Mouse (Mus musculus): ENCODE results near the gene Hist1h1e. TPM values are rescaled to one million over a fixed set of nuclear protein-coding genes. Genes with fewer than 3 reads are reported as not detected.

Hist1h1e gene
- 3.3 and 4.1 TPM in 2 replicates for polyA plus RNA-seq (2012; rRNA removed)

GRCm38 (mm10) chr13:23622175-23622671, at the start of gene Hist1h1e:
Hist1h1e (minus strand) TSS chr13:23622558.

GRCm38 (mm10) chr13:23620733-23621531, 1.4 kb downstream of the Hist1h1e start, which contains the start of gene Hist1h2be:
Hist1h2be (minus strand) TSS chr13:23621124.

GRCm38 (mm10) chr13:23581408-23582218, 40.7 kb downstream of the Hist1h1e start, which contains the start of gene Hist1h4d:
Hist1h4d (plus strand) TSS chr13:23581598.

GRCm38 (mm10) chr13:23575271-23575851, 47.0 kb downstream of the Hist1h1e start, which contains the start of gene Hist1h3d:
Hist1h3d (plus strand) TSS chr13:23575763.

GRCm38 (mm10) chr13:23573898-23574524, 48.3 kb downstream of the Hist1h1e start, which contains the start of the genes Hist1h2bf and Hist1h2ad:
Hist1h2bf (minus strand) TSS chr13:23574196.
Hist1h2ad (plus strand) TSS chr13:23574381.

GRCm38 (mm10) chr13:23571022-23571503, 51.3 kb downstream of the Hist1h1e start, which contains the start of the genes Hist1h2ae and Hist1h2bg:
Hist1h2ae (minus strand) TSS chr13:23571220.
Hist1h2bg (plus strand) TSS chr13:23571396.

Other genes with a start within 250 kb of the Hist1h1e start
- gene Abt1, start 198.7 kb downstream of the Hist1h1e start, polyA plus RNA-seq (2012; rRNA removed), result 3.2 and 3.3 TPM in 2 replicates
- 0.42 and 0.58 TPM in 2 replicates for gene Btn1a1, start 156.7 kb downstream of the Hist1h1e start, polyA plus RNA-seq (2012; rRNA removed)
- not detected in 2 replicates for gene Btn2a2, start 133.7 kb downstream of the Hist1h1e start, polyA plus RNA-seq (2012; rRNA removed)
- 8.9 and 10.2 TPM in 2 replicates for gene Hist1h4h, start 91.5 kb downstream of the Hist1h1e start, polyA plus RNA-seq (2012; rRNA removed)
- gene Hist1h2af, start 88.7 kb downstream of the Hist1h1e start, polyA plus RNA-seq (2012; rRNA removed), result 137 and 207 TPM in 2 replicates
- gene Hist1h3g, start 87.1 kb downstream of the Hist1h1e start, polyA plus RNA-seq (2012; rRNA removed), result 13.8 and 25.0 TPM in 2 replicates
- 2.9 and 3.2 TPM in 2 replicates for gene Hist1h2bh, start 79.2 kb downstream of the Hist1h1e start, polyA plus RNA-seq (2012; rRNA removed)
- gene Hist1h3f, start 78.5 kb downstream of the Hist1h1e start, polyA plus RNA-seq (2012; rRNA removed), result 1.5 and 2.1 TPM in 2 replicates
- gene Hist1h4f, start 70.9 kb downstream of the Hist1h1e start, polyA plus RNA-seq (2012; rRNA removed), result 5.8 and 7.7 TPM in 2 replicates
- 0.32 and 0.52 TPM in 2 replicates for gene Hist1h1d, start 69.3 kb downstream of the Hist1h1e start, polyA plus RNA-seq (2012; rRNA removed)
- 9.6 and 10.2 TPM in 2 replicates for gene Hist1h3e, start 60.2 kb downstream of the Hist1h1e start, polyA plus RNA-seq (2012; rRNA removed)
- gene Hist1h2ae, start 51.3 kb downstream of the Hist1h1e start, polyA plus RNA-seq (2012; rRNA removed), result 5.8 and 7.7 TPM in 2 replicates
- 17.2 and 22.8 TPM in 2 replicates for gene Hist1h2bg, start 51.2 kb downstream of the Hist1h1e start, polyA plus RNA-seq (2012; rRNA removed)
- gene Hist1h2bf, start 48.4 kb downstream of the Hist1h1e start, polyA plus RNA-seq (2012; rRNA removed), result 6.0 and 6.2 TPM in 2 replicates
- 3.7 and 4.7 TPM in 2 replicates for gene Hist1h2ad, start 48.2 kb downstream of the Hist1h1e start, polyA plus RNA-seq (2012; rRNA removed)
- gene Hist1h3d, start 46.8 kb downstream of the Hist1h1e start, polyA plus RNA-seq (2012; rRNA removed), result 8.9 and 13.3 TPM in 2 replicates
- gene Hist1h4d, start 41.0 kb downstream of the Hist1h1e start, polyA plus RNA-seq (2012; rRNA removed), result 3.9 and 4.3 TPM in 2 replicates
- 1.4 and 2.2 TPM in 2 replicates for gene Hist1h2be, start 1.4 kb downstream of the Hist1h1e start, polyA plus RNA-seq (2012; rRNA removed)
- 0.76 and 1.2 TPM in 2 replicates for gene Hist1h2ac, start 61.4 kb upstream of the Hist1h1e start, polyA plus RNA-seq (2012; rRNA removed)
- gene Hist1h2bc, start 61.6 kb upstream of the Hist1h1e start, polyA plus RNA-seq (2012; rRNA removed), result 165 and 208 TPM in 2 replicates
- gene Hist1h1t, start 73.3 kb upstream of the Hist1h1e start, polyA plus RNA-seq (2012; rRNA removed), result not detected in 2 replicates
- 2.3 and 3.2 TPM in 2 replicates for gene Hist1h4c, start 75.9 kb upstream of the Hist1h1e start, polyA plus RNA-seq (2012; rRNA removed)
- 10.0 and 10.7 TPM in 2 replicates for gene Hfe, start 88.3 kb upstream of the Hist1h1e start, polyA plus RNA-seq (2012; rRNA removed)
- gene Hist1h1c, start 116.2 kb upstream of the Hist1h1e start, polyA plus RNA-seq (2012; rRNA removed), result 40.4 and 60.9 TPM in 2 replicates
- 16.3 and 21.4 TPM in 2 replicates for gene Hist1h3c, start 123.0 kb upstream of the Hist1h1e start, polyA plus RNA-seq (2012; rRNA removed)
- 5.1 and 8.2 TPM in 2 replicates for gene Hist1h2bb, start 124.2 kb upstream of the Hist1h1e start, polyA plus RNA-seq (2012; rRNA removed)
- 13.7 and 14.6 TPM in 2 replicates for gene Hist1h2ab, start 128.6 kb upstream of the Hist1h1e start, polyA plus RNA-seq (2012; rRNA removed)
- gene Hist1h3b, start 129.7 kb upstream of the Hist1h1e start, polyA plus RNA-seq (2012; rRNA removed), result 14.5 and 19.5 TPM in 2 replicates
- 7.3 and 11.1 TPM in 2 replicates for gene Hist1h4b, start 134.5 kb upstream of the Hist1h1e start, polyA plus RNA-seq (2012; rRNA removed)
- 2.8 and 3.4 TPM in 2 replicates for gene Hist1h4a, start 138.7 kb upstream of the Hist1h1e start, polyA plus RNA-seq (2012; rRNA removed)
- gene Hist1h3a, start 139.8 kb upstream of the Hist1h1e start, polyA plus RNA-seq (2012; rRNA removed), result 11.4 and 14.3 TPM in 2 replicates
- gene Hist1h1a, start 141.1 kb upstream of the Hist1h1e start, polyA plus RNA-seq (2012; rRNA removed), result 3.2 and 4.1 TPM in 2 replicates
- not detected in 2 replicates for gene Trim38, start 147.4 kb upstream of the Hist1h1e start, polyA plus RNA-seq (2012; rRNA removed)
- 17.4 and 22.1 TPM in 2 replicates for gene Slc17a2, start 184.4 kb upstream of the Hist1h1e start, polyA plus RNA-seq (2012; rRNA removed)
- gene Slc17a3, start 216.9 kb upstream of the Hist1h1e start, polyA plus RNA-seq (2012; rRNA removed), result 12.0 and 12.9 TPM in 2 replicates
- 0.71 and 0.93 TPM in 2 replicates for gene Slc17a1, start 245.2 kb upstream of the Hist1h1e start, polyA plus RNA-seq (2012; rRNA removed)